Mouse (Mus musculus): Measurements from ENCODE around the gene Bckdk. TPM values are rescaled to one million over a fixed set of nuclear protein-coding genes. Genes with fewer than 3 reads are reported as not detected.

Gene Bckdk
- polyA plus RNA-seq, 2 experiments from 2014 or later, result 59.0 to 108 TPM

GRCm38 (mm10) chr7:127896384-127896783, 7.5 kb upstream of the Bckdk start:
- no peak for ATAC-seq

- ATAC-seq, result no peak
Observed at GRCm38 (mm10) chr7:127897542-127897941, 6.3 kb upstream of the Bckdk start.

- no peak for ATAC-seq
Observed at GRCm38 (mm10) chr7:127898179-127898956, 5.5 kb upstream of the Bckdk start.

GRCm38 (mm10) chr7:127899997-127900396, 3.9 kb upstream of the Bckdk start:
- no peak for ATAC-seq

GRCm38 (mm10) chr7:127901772-127902171, 2.1 kb upstream of the Bckdk start:
- ATAC-seq, result no peak

GRCm38 (mm10) chr7:127907939-127908338, 4.1 kb downstream of the Bckdk start:
- no peak for ATAC-seq

- no peak for ATAC-seq
Observed at GRCm38 (mm10) chr7:127908656-127909055, 4.8 kb downstream of the Bckdk start.

GRCm38 (mm10) chr7:127912190-127912871, 8.4 kb downstream of the Bckdk start, which contains the start of gene Kat8:
Gene Kat8 (plus strand): TSS chr7:127912516.
- peak; percentile 100 for ATAC-seq

GRCm38 (mm10) chr7:127912938-127913337, 9.1 kb downstream of the Bckdk start:
- ATAC-seq, result no peak

GRCm38 (mm10) chr7:127915293-127915692, 11.4 kb downstream of the Bckdk start:
- ATAC-seq, result no peak

GRCm38 (mm10) chr7:127918203-127918602, 14.3 kb downstream of the Bckdk start:
- ATAC-seq, result no peak

- ATAC-seq, result no peak
Observed at GRCm38 (mm10) chr7:127919290-127919689, 15.4 kb downstream of the Bckdk start.

GRCm38 (mm10) chr7:127921516-127921915, 17.6 kb downstream of the Bckdk start:
- no peak for ATAC-seq

- peak; percentile 89 for ATAC-seq
Observed at GRCm38 (mm10) chr7:127922451-127923275, 18.8 kb downstream of the Bckdk start.

- ATAC-seq, result no peak
Observed at GRCm38 (mm10) chr7:127923714-127924113, 19.8 kb downstream of the Bckdk start.

- no peak for ATAC-seq
Observed at GRCm38 (mm10) chr7:127925252-127925651, 21.4 kb downstream of the Bckdk start.

- no peak for ATAC-seq
Observed at GRCm38 (mm10) chr7:127926066-127926465, 22.2 kb downstream of the Bckdk start.

GRCm38 (mm10) chr7:127926846-127927245, 23.0 kb downstream of the Bckdk start:
- ATAC-seq, result no peak

GRCm38 (mm10) chr7:127927726-127928125, 23.8 kb downstream of the Bckdk start:
- ATAC-seq, result no peak

GRCm38 (mm10) chr7:127928596-127928995, 24.7 kb downstream of the Bckdk start:
- ATAC-seq, result no peak

GRCm38 (mm10) chr7:127929923-127930322, 26.0 kb downstream of the Bckdk start, which contains the start of gene Prss8:
Gene Prss8 (minus strand): TSS chr7:127930104.
- no peak for ATAC-seq

GRCm38 (mm10) chr7:127930636-127931035, 26.8 kb downstream of the Bckdk start:
- no peak for ATAC-seq
